Mouse (Mus musculus): ENCODE results near the gene Oaz2.

DNA sequence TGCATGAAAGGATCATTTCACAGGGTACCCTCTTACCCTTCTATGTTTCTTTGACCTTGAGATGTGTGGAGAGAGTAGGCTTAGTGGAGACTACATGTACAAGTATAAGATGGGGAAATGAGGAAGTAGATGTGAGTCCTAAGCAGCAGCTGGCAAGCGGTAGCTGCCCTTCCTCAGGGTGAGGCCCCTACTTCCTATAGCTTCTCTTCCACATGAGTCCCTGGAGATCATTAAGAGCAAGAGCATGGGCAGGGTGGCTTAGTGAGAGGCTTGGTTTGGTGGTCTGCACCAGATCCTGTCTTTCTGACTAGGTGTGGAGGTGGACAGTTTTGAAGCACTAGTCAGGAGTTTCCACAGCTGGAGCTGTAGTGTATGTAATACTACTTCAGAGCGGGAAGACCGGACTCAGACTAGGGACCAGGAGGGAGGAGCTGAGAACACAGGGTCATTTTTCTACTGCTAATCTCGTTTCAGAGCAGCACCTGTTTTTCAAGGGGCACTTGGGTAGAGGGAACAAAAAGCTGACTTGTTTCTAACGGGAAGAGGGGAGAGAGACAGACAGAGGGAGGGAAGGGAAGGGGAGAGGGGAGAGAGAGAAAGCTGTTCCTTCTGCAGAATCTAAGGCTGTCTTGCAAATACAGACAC is 25.3 kb downstream of the Oaz2 start:
- TF ChIP-seq CTCF (IDR thresholded peaks at IDR 0.05; ENCODE audit: low read depth) (no peak), EP300 (IDR thresholded peaks at IDR 0.05; ENCODE audit: low read depth) (no peak)

All from liver, embryonic 14.5 days (tissue).